Mouse (Mus musculus): Measurements from ENCODE around the gene Myo6. TPM values are rescaled to one million over a fixed set of nuclear protein-coding genes. Genes with fewer than 3 reads are reported as not detected.

Myo6 gene
- polyA plus RNA-seq, 2 experiments: 7.6 to 11.1 TPM

DNA sequence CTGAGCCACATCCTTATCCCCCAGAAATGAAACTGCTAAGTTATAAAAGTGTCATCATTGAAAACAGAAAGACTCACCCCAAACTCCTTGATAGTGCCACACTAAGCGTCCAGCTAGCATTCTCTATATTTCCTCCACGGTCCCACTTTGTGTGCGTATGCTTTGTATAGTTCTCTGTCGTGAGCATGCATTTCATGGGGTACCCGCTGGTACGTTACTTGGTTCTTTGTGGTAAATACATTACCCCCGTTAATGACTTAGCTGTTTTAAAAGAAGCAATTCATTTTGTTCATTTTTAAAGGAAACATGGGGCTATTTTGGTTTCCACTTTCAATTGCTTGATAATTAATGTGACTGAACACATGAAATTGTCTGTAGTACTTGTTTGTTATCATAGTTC is 122.0 kb downstream of the Myo6 start:
- Histone ChIP-seq H3K4me3 (replicated peaks; ENCODE audit: low read length) (no peak overlapping the region), H3K4me2 (replicated peaks; ENCODE audit: low read depth, low read length, severe bottlenecking) (no peak overlapping the region), H3K27me3 (ENCODE audit: control insufficient read depth, insufficient read depth, low read length) (no peaks in the 10 kb centered on the region), H3K9ac (ENCODE audit: low read depth, low read length, severe bottlenecking) (no peak overlapping the region), H3K27ac (replicated peaks; ENCODE audit: low read depth, low read length) (no peak overlapping the region), H3K36me3 (ENCODE audit: control insufficient read depth, insufficient read depth, low read length) (no peaks in the 10 kb centered on the region; the same call in 1 of the 2 replicates), H3K9me3 (ENCODE audit: control insufficient read depth, low read length) (no peaks in the 10 kb centered on the region), H3K4me1 (ENCODE audit: control insufficient read depth, insufficient read depth, low read length) (no peaks in the 10 kb centered on the region)
- no peak for DNase-seq (ENCODE audit: low spot score)
- WGBS: 83% methylated on average over 7 of the region's 7 CpGs
- ATAC-seq (ENCODE audit: low FRiP score, low read depth): no peak
- no peak for TF ChIP-seq POLR2A (IDR thresholded peaks at IDR 0.05; ENCODE audit: borderline replicate concordance, extremely low read depth, insufficient read depth, insufficient read length)

GRCm38 (mm10) chr9:80293056-80293584 is 128.3 kb downstream of the Myo6 start:
- no peak for TF ChIP-seq POLR2A (IDR thresholded peaks at IDR 0.05; ENCODE audit: borderline replicate concordance, extremely low read depth, insufficient read depth, insufficient read length)
- Histone ChIP-seq H3K9me3 (ENCODE audit: control insufficient read depth, low read length) (no peaks in the 10 kb centered on the region), H3K4me1 (ENCODE audit: control insufficient read depth, insufficient read depth, low read length) (no peaks in the 10 kb centered on the region), H3K9ac (ENCODE audit: low read depth, low read length, severe bottlenecking) (no peak overlapping the region), H3K4me3 (replicated peaks; ENCODE audit: low read length) (no peak overlapping the region), H3K4me2 (replicated peaks; ENCODE audit: low read depth, low read length, severe bottlenecking) (no peak overlapping the region), H3K27me3 (ENCODE audit: control insufficient read depth, insufficient read depth, low read length) (no peaks in the 10 kb centered on the region), H3K36me3 (ENCODE audit: control insufficient read depth, insufficient read depth, low read length) (no peaks in the 10 kb centered on the region), H3K27ac (replicated peaks; ENCODE audit: low read depth, low read length) (no peak overlapping the region)
- peak; percentile 63 for DNase-seq (ENCODE audit: low spot score)
- 50% methylated on average over 2 of the region's 2 CpGs for WGBS
- ATAC-seq (ENCODE audit: low FRiP score, low read depth): no peak

GRCm38 (mm10) chr9:80296086-80296485 is 131.3 kb downstream of the Myo6 start:
- Histone ChIP-seq H3K4me3 (replicated peaks; ENCODE audit: low read length) (no peak overlapping the region), H3K27me3 (ENCODE audit: control insufficient read depth, insufficient read depth, low read length) (no peaks in the 10 kb centered on the region), H3K9ac (ENCODE audit: low read depth, low read length, severe bottlenecking) (no peak overlapping the region), H3K27ac (replicated peaks; ENCODE audit: low read depth, low read length) (no peak overlapping the region), H3K36me3 (ENCODE audit: control insufficient read depth, insufficient read depth, low read length) (no peaks in the 10 kb centered on the region), H3K4me2 (replicated peaks; ENCODE audit: low read depth, low read length, severe bottlenecking) (no peak overlapping the region), H3K4me1 (ENCODE audit: control insufficient read depth, insufficient read depth, low read length) (no peaks in the 10 kb centered on the region), H3K9me3 (ENCODE audit: control insufficient read depth, low read length) (no peaks in the 10 kb centered on the region)
- no peak for DNase-seq (ENCODE audit: low spot score)
- 54% methylated on average over 4 of the region's 4 CpGs for WGBS
- no peak for TF ChIP-seq POLR2A (IDR thresholded peaks at IDR 0.05; ENCODE audit: borderline replicate concordance, extremely low read depth, insufficient read depth, insufficient read length)
- no peak for ATAC-seq (ENCODE audit: low FRiP score, low read depth)

- TF ChIP-seq POLR2A (IDR thresholded peaks at IDR 0.05; ENCODE audit: borderline replicate concordance, extremely low read depth, insufficient read depth, insufficient read length): no peak
- H3K27me3 ChIP-seq (ENCODE audit: control insufficient read depth, insufficient read depth, low read length): no peaks in the 10 kb centered on the region
- WGBS: 86% methylated on average over 9 of the region's 9 CpGs
Observed at GRCm38 (mm10) chr9:80299031-80299430, 134.2 kb downstream of the Myo6 start.

DNA sequence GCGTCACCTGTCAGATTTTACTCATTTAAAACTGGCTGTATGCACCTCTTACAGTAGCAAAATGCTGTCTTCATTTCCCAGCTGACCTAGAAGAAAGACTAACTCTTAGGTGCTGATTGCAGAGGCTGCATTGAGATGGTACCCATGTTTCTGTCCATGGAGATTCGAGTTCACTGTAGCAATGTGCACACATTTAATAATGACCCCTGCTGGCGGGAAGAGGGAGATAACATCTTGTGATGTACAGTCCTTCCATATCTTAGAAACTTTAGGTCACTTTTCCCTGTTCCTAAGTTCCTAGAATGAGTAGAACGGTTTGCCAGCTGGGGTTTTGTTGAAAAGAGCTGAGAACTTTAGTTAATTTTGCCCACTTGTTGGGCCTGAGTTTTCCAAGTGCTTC is 138.7 kb downstream of the Myo6 start:
- TF ChIP-seq POLR2A (IDR thresholded peaks at IDR 0.05; ENCODE audit: borderline replicate concordance, extremely low read depth, insufficient read depth, insufficient read length): no peak
- ATAC-seq (ENCODE audit: low FRiP score, low read depth) (no peak), DNase-seq (ENCODE audit: low spot score) (no peak)
- Histone ChIP-seq H3K9ac (ENCODE audit: low read depth, low read length, severe bottlenecking) (no peak overlapping the region), H3K27ac (replicated peaks; ENCODE audit: low read depth, low read length) (no peak overlapping the region), H3K27me3 (ENCODE audit: control insufficient read depth, insufficient read depth, low read length) (no peaks in the 10 kb centered on the region), H3K4me1 (ENCODE audit: control insufficient read depth, insufficient read depth, low read length) (no peaks in the 10 kb centered on the region), H3K4me2 (replicated peaks; ENCODE audit: low read depth, low read length, severe bottlenecking) (no peak overlapping the region), H3K9me3 (ENCODE audit: control insufficient read depth, low read length) (no peaks in the 10 kb centered on the region), H3K4me3 (replicated peaks; ENCODE audit: low read length) (no peak overlapping the region), H3K36me3 (ENCODE audit: control insufficient read depth, insufficient read depth, low read length) (no peaks in the 10 kb centered on the region)
- 72% methylated on average over 4 of the region's 4 CpGs for WGBS

More at GRCm38 (mm10) chr9:80299031-80299430, 134.2 kb downstream of the Myo6 start:
- Histone ChIP-seq H3K9ac (ENCODE audit: low read depth, low read length, severe bottlenecking) (no peak overlapping the region), H3K36me3 (ENCODE audit: control insufficient read depth, insufficient read depth, low read length) (no peaks in the 10 kb centered on the region), H3K9me3 (ENCODE audit: control insufficient read depth, low read length) (no peaks in the 10 kb centered on the region), H3K27ac (replicated peaks; ENCODE audit: low read depth, low read length) (no peak overlapping the region), H3K4me2 (replicated peaks; ENCODE audit: low read depth, low read length, severe bottlenecking) (no peak overlapping the region), H3K4me3 (replicated peaks; ENCODE audit: low read length) (no peak overlapping the region), H3K4me1 (ENCODE audit: control insufficient read depth, insufficient read depth, low read length) (no peaks in the 10 kb centered on the region)
- no peak for DNase-seq (ENCODE audit: low spot score)
- ATAC-seq (ENCODE audit: low FRiP score, low read depth): no peak

- TF ChIP-seq POLR2A (IDR thresholded peaks at IDR 0.05; ENCODE audit: borderline replicate concordance, extremely low read depth, insufficient read depth, insufficient read length): no peak
- 76% methylated on average over 4 of the region's 4 CpGs for WGBS
- Histone ChIP-seq H3K27me3 (ENCODE audit: control insufficient read depth, insufficient read depth, low read length) (no peaks in the 10 kb centered on the region), H3K4me1 (ENCODE audit: control insufficient read depth, insufficient read depth, low read length) (no peaks in the 10 kb centered on the region), H3K27ac (replicated peaks; ENCODE audit: low read depth, low read length) (no peak overlapping the region), H3K9me3 (ENCODE audit: control insufficient read depth, low read length) (no peaks in the 10 kb centered on the region), H3K4me2 (replicated peaks; ENCODE audit: low read depth, low read length, severe bottlenecking) (no peak overlapping the region), H3K9ac (ENCODE audit: low read depth, low read length, severe bottlenecking) (no peak overlapping the region), H3K36me3 (ENCODE audit: control insufficient read depth, insufficient read depth, low read length) (no peaks in the 10 kb centered on the region), H3K4me3 (replicated peaks; ENCODE audit: low read length) (no peak overlapping the region)
- DNase-seq (ENCODE audit: low spot score) (no peak), ATAC-seq (ENCODE audit: low FRiP score, low read depth) (no peak)
Observed at GRCm38 (mm10) chr9:80306390-80306789, 141.6 kb downstream of the Myo6 start.
